Mouse (Mus musculus) lung, postnatal 0 days (tissue): Measurements from ENCODE around the gene Fndc1.

Experiments used
- CTCF ChIP-seq: IDR thresholded peaks from 2 replicates; pipeline ENCODE4 v1.5.1; 2016; ENCODE audit warnings: antibody characterized with exemption, mild to moderate bottlenecking
- EP300 ChIP-seq: IDR thresholded peaks from 2 replicates; pipeline ENCODE4 v1.6.1; 2016; ENCODE audit warnings: antibody characterized with exemption, mild to moderate bottlenecking, control low read depth

GRCm38 (mm10) chr17:7795584-7795983 lies 31.5 kb downstream of the Fndc1 start:
- TF ChIP-seq EP300 (no peak), CTCF (no peak)
